Mouse (Mus musculus) cerebellum, adult 2 months (tissue): Measurements from ENCODE around the gene Mars2.

Experiments used
- CTCF ChIP-seq: fragments of 200-500 bp; IDR thresholded peaks from 2 replicates; pipeline ENCODE4 v1.5.1; 2011; ENCODE audit warnings: low read depth, mild to moderate bottlenecking, control low read depth, low read length, moderate library complexity, borderline replicate concordance; ENCODE audit not compliant: insufficient read depth
- POLR2A ChIP-seq: fragments of 200-500 bp; IDR thresholded peaks from 2 replicates; pipeline ENCODE4 v1.6.1; 2011; ENCODE audit warnings: low read length, control low read depth, borderline replicate concordance; ENCODE audit not compliant: insufficient read depth

DNA sequence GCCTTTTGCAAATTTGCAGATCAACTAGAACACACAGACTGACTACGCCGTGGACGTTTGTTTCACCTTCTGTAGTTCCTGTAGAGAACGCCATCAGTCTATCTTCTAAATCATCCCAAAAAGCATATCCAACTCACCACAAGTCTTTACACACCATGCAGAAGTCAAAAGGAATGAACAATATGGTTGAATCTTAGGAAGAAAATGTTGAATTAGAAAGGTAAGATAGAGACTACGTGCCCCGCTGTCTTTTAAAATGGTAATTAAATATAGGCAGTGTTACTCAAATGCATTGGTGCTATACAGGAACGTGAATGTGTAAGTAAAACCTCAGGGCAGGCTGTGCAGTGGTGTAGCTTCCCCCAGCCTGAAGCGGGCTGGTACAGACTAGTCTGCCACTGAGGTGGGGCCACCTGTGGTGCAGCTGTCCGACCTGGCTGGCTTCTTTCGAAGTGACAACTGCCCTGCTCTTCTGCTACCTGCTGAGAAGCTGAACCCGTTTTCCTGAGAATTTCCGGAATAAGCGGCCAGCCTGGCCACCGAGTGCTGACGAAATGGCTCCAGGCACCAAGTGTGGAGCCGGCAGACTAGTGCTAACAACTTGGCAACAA is 2.0 kb upstream of the Mars2 start:
- no peak for TF ChIP-seq POLR2A
- TF ChIP-seq CTCF = no peak
